Mouse (Mus musculus) G1E (cell line): ENCODE data around the gene Lrrc4c.

Experiments
- CTCF ChIP-seq: IDR thresholded peaks from 2 replicates; pipeline ENCODE4 v1.5.1; 2012; ENCODE audit warnings: low read depth, low read length, inconsistent platforms, mixed read lengths
- GATA1 ChIP-seq: IDR thresholded peaks from 2 replicates; pipeline ENCODE4 v1.6.1; 2012; ENCODE audit warnings: borderline replicate concordance, low read length, inconsistent platforms, mixed read lengths
- GATA2 ChIP-seq: IDR thresholded peaks from 2 replicates; pipeline ENCODE4 v1.6.1; 2012; ENCODE audit warnings: low read depth, low read length, inconsistent platforms, borderline replicate concordance
- POLR2AphosphoS5 ChIP-seq: IDR thresholded peaks from 2 replicates; pipeline ENCODE4 v1.6.1; 2012; ENCODE audit warnings: low read depth, low read length, inconsistent platforms; ENCODE audit not compliant: insufficient replicate concordance
- TAL1 ChIP-seq: conservative IDR thresholded peaks from 2 replicates; pipeline ENCODE4 v1.6.1; 2012; ENCODE audit warnings: low read depth, low read length, inconsistent platforms, mixed read lengths

- no peak for TF ChIP-seq CTCF
- no peak for TF ChIP-seq TAL1
- no peak for TF ChIP-seq POLR2AphosphoS5
- no peak for TF ChIP-seq GATA2
- TF ChIP-seq GATA1, result no peak
These were observed 1212.7 kb downstream of the Lrrc4c start for GRCm38 (mm10) chr2:97530622-97531021.
